Mouse (Mus musculus) neutrophil, adult 5-6 weeks (primary cell): Measurements from ENCODE around the gene Banf2. TPM values are rescaled to one million over a fixed set of nuclear protein-coding genes. Genes with fewer than 3 reads are reported as not detected.

Source experiments
- ATAC-seq: fragments of 151-379, 151-347 bp; 2 replicates; pipeline ENCODE4 v1.8.0; 2017; ENCODE audit warnings: mild to moderate bottlenecking, moderate TSS enrichment; ENCODE audit not compliant: insufficient number of reproducible peaks, poor library complexity, low FRiP score, severe bottlenecking; ENCODE audit errors: extremely low read depth
- total RNA-seq: library from RNA; stranded (forward); fragments of 200-1000 nt; gene quantifications from 2 replicates; pipeline ENCODE4 v1.2.3, GENCODE M21; 2017

Banf2 gene
- total RNA-seq, 1 experiment from 2014 or later: not detected

GRCm38 (mm10) chr2:144078897-144079296 lies 46.0 kb downstream of the Banf2 start:
- no peak for ATAC-seq

- no peak for ATAC-seq
These were observed 53.5 kb downstream of the Banf2 start for GRCm38 (mm10) chr2:144086183-144086847.

- no peak for ATAC-seq
These were observed 55.2 kb downstream of the Banf2 start for GRCm38 (mm10) chr2:144087899-144088584.

GRCm38 (mm10) chr2:144092767-144093166 lies 59.9 kb downstream of the Banf2 start:
- ATAC-seq: peak; percentile 23; the same call in 1 of the 2 replicates

- ATAC-seq: no peak
These were observed 61.9 kb downstream of the Banf2 start for GRCm38 (mm10) chr2:144094721-144095120.

- no peak for ATAC-seq
These were observed 68.7 kb downstream of the Banf2 start for GRCm38 (mm10) chr2:144101463-144101961.

- ATAC-seq: no peak
These were observed 74.5 kb downstream of the Banf2 start for GRCm38 (mm10) chr2:144107374-144107773.

- ATAC-seq: no peak
These were observed 75.0 kb downstream of the Banf2 start for GRCm38 (mm10) chr2:144107810-144108209.

- ATAC-seq: no peak
These were observed 75.5 kb downstream of the Banf2 start for GRCm38 (mm10) chr2:144108376-144108775.

GRCm38 (mm10) chr2:144111966-144112365 lies 79.1 kb downstream of the Banf2 start:
- ATAC-seq: no peak

GRCm38 (mm10) chr2:144112666-144113065 lies 79.8 kb downstream of the Banf2 start:
- peak; percentile 85 for ATAC-seq

GRCm38 (mm10) chr2:144118061-144118460 lies 85.2 kb downstream of the Banf2 start:
- ATAC-seq: no peak

- no peak for ATAC-seq
These were observed 87.4 kb downstream of the Banf2 start for GRCm38 (mm10) chr2:144120186-144120823.

GRCm38 (mm10) chr2:144122068-144122467 lies 89.2 kb downstream of the Banf2 start:
- ATAC-seq: no peak

Other genes with a start within 250 kb of the Banf2 start
- 0.23 TPM in 1 of 2 replicates, not detected in the other for gene Bfsp1, start 169.9 kb upstream of the Banf2 start, total RNA-seq
- gene Dstn, start 117.7 kb upstream of the Banf2 start, total RNA-seq: 79.9 and 80.5 TPM in 2 replicates
- gene Rrbp1, start 21.8 kb upstream of the Banf2 start, total RNA-seq: 166 and 181 TPM in 2 replicates
- gene Mgme1, start 237.6 kb downstream of the Banf2 start, total RNA-seq: 6.8 and 7.6 TPM in 2 replicates
- gene Snx5, start 237.8 kb downstream of the Banf2 start, total RNA-seq: 486 and 515 TPM in 2 replicates